Mouse (Mus musculus) kidney, adult 18-20 months (tissue): ENCODE data around the gene St3gal5.
A peak's percentile ranks its signal among the peaks of the same experiment; 100 is the strongest.

ENCODE experiments used
- DNase-seq: peaks from one replicate; pipeline ENCODE4 v3.0.0; 2021

St3gal5 gene

DNA sequence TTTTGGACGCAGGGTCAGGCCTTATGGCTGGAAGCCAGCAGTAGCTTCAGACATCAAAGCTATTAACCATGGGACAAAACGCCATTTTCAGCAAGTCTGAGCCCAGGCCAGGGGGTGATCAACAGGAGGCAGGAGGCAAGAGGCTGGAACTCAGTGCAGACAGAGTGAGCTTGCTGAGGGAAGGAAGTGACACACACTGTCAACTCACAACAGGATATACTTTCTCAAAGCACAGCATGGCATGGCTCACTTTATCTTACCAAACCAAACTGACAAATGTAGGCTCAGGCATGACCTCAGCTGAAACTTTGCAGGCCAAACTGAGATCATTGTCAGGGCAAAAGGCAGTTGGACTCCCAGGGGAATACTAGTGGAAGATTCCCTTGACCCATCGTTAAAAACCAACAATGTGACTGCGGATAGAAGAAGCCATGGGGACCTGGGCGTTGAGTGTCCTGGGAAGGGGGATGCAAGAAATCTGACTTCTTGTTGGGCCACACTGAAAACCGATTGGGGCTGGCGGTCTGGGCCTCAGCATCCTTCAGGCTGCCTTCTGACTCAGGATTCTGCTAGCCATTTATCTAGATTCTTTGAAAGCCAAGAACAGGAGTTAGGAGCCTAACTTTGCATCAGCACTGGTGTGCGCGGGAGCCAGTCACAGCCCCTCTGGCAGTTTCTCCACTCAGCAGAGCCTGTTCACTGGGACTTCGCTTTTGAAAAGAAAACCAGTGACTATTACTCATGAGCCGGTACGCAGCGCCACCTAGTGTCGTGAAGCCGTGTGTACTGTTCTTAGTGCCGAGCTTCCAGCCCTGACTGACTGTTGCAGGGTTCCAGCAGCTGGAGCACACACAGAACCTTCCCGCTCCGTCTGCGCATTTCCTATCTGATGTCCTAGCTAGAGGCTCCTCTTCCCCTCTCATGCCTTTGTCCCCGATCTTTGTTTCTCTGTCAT, 67.2 kb downstream of the St3gal5 start:
- DNase-seq, result peak; percentile 90

DNA sequence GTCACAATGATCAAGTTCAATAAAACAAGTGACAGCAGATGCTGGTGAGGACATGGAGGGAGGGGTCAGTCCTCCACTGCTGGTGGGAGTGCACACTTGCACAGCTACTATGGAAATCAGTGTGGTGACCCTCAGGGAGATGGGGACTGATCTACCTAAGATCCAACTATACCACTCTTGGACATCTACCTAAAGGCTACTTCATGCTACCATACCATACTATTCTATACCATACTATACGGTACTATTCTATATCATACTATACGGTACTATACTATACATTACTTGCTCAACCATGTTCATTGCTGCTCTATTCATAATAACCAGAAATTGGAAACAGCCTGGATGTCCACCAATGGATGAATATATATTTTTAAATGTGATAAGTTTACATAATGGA, 68.5 kb downstream of the St3gal5 start:
- DNase-seq, result no peak

DNA sequence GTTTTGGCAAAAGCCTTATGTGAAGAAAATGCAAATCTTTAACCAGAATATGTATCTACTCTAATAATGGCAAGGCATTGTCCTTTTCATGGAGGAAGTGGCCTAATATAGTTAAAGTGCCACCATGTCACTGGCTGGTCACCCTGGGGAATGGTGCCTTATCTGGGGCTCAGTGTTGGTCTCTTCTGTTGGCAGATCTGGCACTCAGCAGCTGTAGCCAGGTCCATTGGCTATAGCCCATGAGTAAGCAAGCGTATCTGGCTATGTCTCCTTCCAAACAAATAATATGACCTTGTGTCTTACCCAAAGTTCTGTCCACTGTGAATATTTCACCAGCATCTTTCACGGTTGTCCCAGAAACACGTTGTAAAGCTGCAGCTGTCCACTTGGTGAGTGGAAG, 74.0 kb downstream of the St3gal5 start:
- no peak for DNase-seq

DNA sequence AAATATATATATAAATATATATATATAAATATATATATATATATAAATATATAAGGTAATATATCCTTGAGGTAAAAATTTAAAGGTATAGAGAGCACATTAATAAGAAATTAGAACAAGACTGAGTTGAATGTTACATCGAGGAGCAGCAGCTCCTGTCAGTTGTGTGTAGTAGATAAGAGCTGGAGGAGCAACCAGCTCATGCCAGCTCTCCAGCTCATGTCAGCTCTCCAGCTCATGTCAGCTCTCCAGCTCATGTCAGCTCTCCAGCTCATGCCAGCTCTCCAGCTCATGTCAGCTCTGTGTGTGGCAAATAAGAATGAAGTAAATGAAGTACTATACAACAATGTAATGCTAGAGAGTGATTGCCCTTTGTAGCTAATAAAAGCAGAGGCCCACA, 76.0 kb downstream of the St3gal5 start:
- no peak for DNase-seq

DNA sequence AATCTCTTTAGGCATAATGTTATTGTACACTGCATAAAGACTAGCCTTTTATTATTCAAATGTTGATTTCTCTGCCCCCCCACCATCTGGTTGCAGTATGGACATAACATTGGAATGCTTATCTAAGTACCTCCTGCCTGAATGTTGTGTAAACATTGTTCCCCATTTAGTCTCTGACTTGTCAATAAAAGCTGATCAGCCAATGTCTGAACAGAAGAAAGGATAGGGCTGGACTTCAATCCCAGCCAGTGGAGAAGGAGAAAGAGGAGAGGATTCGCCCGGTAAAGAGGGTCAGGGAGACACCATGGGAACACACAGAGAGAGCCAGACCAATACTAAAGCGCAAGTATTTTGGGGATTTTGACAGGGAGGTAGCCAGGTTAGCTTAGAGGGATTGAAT, 78.0 kb downstream of the St3gal5 start:
- no peak for DNase-seq

DNA sequence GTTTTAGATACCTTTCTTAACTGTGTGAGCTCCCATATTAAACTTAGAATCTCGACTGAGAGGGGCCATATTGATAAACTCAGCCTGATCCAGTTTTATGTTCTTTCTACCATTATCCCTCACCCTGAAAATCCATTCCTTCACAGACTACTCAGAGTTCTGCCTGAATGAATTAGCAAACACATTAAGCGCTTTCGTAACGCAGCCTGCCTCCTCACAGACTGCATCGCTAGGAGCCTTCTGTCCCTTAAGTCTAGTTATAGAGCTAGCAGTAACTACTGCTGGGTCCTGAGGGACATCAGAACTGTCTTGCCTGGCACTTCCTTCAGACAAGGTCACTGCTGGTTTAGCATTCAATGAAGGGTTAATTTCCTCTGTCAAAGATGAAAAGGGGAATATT, 78.6 kb downstream of the St3gal5 start:
- DNase-seq, result no peak

DNA sequence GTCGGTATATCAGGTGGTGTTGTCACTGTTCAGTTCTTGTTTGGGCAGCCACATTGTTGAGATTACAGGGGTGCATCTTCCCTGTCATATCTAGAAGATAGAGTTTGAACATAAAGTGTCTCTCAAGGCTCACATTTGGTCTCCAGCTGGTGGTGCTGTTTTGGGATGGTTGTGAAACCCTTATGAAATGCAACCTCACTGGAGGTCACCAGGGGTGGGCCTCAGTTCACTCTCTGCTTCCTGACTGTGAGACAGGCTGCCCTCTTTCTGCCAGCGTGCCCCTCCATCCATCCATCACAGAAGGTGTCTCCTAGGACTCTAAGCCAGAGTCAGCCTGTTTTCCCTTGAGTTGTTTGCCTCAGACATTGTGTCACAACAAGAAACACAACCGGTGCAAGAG, 80.0 kb downstream of the St3gal5 start:
- DNase-seq, result no peak

DNA sequence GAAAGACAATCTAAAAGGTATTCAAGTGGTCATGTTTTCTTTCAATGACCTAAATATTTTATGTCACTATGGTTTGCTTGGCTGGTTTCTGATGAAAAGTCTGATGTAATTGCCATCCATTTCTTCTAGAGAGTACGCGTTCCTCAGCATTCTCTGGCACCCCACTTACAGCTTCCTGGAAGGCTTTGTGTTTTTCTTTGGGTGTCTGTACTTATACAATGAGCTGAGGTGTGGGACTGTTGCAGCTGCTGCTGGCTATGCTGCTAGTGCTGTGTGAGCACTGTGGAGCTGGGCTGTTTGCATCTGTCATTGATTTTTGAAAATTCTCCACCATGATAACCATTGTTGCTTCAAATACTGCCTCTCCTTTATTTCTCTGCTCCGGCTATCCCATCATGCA, 81.6 kb downstream of the St3gal5 start:
- DNase-seq, result no peak

DNA sequence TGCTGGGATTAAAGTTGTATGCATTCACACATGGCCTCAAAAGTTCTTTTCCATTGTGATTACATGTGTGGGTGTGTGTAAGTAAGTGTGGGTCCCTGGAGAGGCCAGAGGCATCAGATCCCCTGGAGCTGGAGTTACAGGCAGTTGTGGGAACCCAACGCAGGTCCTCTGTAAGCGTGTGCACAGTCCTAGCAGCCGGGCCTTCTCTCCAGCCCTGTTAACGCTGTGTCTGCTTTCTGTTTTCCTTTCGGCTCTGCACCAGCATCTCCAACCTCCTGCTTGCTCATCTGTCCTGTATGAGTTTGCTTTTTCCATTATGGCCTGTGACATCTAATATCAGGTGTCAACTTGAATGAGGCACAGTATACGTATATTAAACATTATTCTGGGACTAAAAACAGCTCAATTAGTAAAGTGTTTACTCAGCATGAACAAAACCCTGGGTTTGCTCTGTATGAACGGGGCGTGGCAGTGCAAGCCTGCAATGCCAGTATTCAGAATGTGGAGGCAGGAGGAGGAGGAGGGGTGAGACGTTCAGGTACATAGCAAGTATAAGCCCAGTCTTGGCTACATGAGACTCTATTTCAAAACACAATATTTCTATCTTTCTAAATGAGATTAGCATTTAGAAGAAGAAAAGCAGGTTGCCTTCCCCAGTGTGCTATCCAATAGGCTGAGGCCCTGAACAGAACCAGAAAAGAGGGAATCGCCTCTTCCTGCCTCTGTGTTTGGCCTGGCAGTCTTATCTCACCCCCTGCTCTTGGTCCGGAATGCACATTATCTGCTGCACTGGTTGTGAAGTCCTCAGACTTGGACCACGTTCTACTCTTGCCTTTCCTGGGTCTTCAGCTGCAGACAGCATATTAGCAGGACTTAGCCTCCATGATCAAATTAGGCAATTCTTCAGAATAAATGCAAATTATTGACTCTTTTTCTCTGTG, 82.4 kb downstream of the St3gal5 start:
- no peak for DNase-seq

DNA sequence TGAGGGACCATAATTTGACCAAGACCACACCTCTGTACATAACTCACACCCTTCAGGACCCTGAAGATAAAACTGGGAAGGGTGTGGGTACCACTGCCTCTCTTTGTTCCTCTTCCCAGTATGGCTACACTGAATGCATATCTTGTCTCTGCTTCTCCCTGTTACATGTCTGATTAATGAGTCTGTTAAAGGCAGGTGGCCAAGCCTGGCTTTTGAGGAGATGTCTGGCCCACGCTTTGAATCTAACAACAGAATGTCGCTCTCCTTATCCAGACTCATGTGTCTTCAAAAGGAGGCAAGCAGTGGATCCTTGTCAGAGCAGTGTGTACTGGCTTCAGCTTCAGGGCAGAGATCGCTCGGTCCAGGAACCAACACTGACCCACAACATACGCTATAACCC, 87.2 kb downstream of the St3gal5 start:
- no peak for DNase-seq

DNA sequence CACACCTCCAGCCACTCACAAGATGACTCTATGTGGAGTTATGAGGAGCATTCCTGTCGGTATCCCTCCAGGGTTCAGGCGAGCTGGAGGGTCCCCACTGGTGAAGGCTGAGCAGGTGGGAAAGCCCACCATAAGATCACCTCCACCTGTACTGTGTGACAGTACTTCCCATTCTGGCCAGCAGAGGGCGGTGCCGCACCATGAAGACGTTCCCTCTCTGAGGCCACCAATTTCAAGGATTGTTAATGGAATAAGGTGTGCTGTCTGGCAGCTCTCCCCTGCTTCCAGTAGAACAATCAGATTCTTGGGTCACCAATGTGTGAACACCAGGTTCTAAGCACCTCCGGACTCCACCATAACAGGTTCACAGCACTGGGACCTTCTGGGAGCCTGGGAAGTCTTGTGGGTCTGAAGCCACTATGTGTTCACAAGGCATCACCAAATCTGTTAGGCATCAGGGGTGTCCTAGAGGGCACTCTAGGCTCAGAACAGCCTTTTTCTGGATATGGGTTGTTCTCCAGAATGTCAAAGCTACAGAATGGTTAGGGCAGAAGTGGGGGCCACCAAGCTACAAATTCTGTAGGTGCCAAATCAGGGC, 88.6 kb downstream of the St3gal5 start:
- DNase-seq, result peak; percentile 88

DNA sequence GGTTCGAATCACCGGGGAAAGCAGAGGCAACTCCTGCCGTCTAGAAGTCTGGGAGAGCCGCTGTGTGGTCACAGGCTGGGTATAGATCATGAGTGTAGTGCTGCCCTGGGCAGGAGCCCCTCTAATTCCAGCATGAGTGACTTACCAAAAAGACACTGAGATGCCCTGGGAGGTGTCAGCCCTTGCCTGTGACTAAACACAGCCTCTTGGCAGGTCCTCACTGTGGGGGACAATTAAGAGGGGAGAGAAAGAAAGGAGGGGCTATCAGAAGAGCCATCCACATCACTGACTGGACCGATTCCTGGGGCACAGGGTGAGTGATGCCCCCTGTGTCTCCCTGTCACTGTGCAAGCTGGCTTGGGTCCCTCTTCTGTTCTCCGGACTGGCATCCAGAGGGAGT, 89.4 kb downstream of the St3gal5 start:
- DNase-seq, result no peak

DNA sequence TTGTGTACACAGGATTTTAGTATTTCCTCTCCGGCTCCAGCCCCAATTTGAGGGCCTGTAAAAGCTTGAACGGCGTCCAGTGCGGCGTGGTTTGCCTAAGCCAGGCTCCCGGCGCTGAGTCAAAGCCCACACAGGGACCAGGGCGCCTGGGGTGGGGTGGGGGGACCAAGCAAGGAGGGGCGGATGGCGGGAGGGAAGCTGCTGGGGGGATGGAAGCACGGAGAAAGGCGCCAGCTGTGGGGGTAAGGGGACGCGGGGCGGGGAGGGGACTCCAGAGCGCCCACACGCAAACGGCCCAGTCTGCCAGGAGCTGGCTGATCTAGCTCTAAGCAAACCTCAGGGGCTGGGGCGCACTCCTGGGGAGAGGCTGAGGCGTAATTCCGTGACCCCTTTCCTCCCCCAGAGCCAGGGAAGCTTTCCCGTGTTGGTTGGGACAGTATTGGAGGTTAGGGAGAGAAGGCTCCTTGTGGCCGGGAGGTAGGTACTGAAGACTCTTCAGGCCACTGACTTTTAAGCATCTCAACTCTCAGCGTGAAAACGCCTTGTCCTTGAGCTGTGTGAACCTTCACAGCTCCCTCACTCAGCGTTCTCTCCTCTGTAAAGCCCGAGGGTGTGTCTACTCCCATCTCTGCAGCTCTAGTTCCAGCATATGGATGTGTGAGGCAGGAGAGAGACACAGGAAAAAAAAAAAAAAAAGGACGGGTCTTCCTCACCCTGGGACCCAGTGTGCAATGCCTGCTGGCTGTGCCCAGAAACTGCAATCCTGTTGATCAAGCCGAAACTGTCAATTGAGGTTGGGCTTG, 91.9 kb downstream of the St3gal5 start:
- peak; percentile 35 for DNase-seq

DNA sequence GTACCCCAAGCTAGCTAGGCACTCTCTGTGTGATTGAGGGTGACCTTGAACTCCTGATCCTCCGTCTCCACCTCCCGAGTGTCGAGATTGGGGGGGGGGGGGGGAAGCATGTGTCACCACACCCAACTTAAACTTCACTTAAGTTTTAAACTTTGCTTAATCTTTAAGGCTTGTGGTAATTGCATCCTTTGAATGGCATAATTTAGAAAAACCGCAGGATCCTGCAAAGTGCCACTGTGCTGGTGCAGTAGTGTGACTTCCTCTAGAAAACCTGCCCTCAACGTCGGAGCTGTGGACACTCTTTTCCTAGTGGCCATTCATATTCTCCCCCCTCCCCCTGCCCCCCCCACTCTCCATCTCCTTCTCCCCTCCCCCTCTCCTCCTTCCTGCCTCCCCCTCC, 92.7 kb downstream of the St3gal5 start:
- no peak for DNase-seq

DNA sequence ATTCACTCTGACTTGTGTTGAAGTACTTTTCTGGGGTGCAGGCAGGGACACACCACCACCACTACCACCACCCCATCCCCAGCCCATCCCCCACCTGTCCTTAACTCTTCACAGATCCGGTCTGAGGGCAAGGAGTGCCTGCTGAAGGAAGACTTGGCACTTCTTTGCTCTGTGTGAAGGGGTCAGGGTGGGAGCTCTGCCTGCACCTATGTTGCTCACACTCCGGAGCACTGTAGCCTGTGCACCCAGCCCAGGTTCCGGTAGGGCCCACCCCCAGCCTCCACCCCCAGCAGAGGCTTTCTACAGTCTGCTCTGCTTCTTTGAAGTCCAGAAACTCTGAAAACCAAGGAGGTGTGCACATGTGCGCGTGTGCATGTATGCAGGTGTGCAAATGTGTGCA, 93.2 kb downstream of the St3gal5 start:
- DNase-seq, result no peak

DNA sequence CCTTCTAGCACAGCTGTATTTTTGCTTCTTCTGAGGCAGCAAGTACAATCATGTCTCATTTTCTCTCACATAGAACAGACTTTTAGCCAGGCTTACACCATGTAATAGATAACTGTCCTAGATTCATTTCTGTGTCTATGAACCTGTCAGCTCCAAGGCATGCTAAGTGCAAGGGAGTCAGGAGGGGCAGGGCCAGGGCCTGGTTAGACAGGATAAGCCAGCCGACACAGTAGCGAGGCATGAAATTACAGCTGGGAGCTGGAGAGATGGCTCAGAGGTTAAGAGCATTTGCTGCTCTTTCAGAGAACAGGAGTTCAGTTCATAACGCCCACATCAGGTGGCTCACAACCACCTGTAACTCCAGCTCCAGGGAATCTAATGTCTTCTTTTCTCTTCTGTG, 99.3 kb downstream of the St3gal5 start:
- DNase-seq, result no peak

DNA sequence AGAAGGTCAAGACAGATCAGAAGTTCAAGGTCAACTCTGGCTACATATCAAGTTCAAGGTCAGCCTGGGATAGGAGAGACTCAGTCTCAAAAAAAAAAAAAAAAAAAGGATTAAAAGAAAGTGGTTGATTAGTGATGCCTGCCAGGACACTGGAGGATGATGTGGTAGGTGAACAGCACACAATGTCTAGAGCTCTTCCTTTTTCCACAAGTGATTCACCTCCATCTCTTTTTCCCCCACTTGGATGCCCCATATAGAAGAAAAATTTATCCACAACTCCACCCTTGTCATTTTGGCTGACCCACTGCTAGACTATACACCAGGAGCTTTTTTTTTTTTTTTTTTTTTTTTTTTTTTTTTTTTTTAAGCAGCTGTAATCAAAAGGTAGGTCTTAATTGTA, 100.1 kb downstream of the St3gal5 start:
- DNase-seq, result no peak

DNA sequence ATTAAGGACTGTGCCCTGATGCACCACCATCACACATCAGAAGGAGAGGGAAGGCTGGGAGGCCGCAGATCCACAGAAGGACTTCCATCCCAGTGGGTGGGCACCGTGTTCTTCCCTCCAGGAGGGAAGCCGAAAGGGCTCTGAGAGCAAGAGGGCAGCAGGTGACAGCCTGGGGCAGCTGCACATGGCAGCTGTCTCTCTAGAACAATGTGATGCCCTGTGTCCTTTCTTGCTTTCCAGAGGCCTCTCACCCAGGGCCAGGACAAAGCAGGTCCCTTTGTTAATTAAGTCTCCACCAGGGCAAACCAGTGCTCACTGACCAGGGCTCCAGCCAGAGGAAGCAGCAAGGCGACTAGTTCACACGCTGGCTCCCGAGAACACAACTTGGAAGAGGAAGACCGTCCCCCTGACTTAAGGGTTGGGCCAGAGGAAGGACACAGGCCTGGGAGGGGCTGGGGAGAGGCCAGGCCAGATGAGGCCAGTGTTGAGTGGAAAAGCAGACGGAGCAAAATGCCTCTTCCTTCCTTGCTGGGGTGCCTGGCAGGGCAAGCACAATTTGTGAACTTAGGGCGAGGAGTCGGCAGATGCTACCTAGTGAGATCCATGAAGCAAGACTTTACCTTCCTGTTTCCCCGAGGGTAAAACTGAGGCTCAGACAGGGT, 103.3 kb downstream of the St3gal5 start:
- DNase-seq, result peak; percentile 48

DNA sequence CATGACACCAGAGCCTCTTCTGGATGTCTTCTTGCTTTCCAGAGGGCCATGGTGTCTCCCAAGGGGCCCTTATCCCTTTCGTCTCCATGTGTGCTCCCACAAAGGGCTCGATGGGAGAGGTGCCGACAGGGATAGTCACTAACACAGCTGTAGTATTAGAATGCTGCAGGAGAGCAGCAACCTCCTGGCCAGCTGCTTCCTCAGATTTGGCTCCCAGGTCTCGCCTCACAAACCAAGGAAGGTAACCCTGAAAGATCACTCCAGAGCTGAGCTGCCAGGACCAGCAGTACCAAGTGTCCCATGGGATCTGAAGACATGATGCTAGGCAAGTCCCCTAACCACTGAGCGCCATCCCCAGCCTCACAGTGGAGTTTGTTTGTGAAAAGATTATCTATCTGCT, 105.3 kb downstream of the St3gal5 start:
- DNase-seq, result no peak

DNA sequence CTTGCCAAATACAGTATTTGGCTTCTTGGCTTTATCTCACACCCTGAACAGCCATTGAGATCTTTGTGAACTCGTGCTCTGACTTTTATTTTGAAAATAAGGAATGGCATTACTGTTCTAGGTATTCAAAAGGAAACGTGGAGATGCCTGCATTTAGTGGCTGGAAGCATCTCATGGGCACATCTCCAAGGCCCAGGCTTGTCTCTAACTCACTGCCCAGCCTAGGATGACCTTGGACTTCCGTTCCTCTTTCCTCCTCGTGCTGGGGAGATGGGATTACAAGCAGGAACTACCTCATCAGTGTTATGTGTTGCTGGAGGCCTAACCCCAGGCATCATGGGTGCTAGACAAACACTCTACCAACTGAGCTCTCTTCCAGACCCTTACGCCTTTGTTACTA, 105.9 kb downstream of the St3gal5 start:
- no peak for DNase-seq
